9 mouse cellular contexts compared by ENCODE assay signal in genomic region chr12:79839096-79839941, GRCm38 (mm10).
DNase-seq lines count a peak whose midpoint lies in the region; ATAC-seq and TF ChIP-seq lines count a peak whose summit lies in the region.
"Had no signal": no experiment of that assay in that cellular context is flagged by ENCODE, and none has a peak within 500 bp of the region (broad histone marks: within the 10 kb centered on the region; RNA-seq: fewer than 3 reads in every experiment).

No protein-coding gene starts in this region.

- intact Hi-C loops in heart, adult 2 months (cut with DNase I): loop anchor here (2.0 to 5.0 kb wide), 6 partner anchors 48 to 273 kb away; partner anchors contain the start of gene Zfp36l1

- peaks cover 37% of the 10 kb centered on the region for H3K4me1 ChIP-seq in heart, adult 2 months (ENCODE audit: control insufficient read depth, insufficient read depth, low read length)
- H3K4me1 ChIP-seq in neural tube, embryonic 11.5 days (ENCODE audit: control insufficient read depth, insufficient read depth, low read length): peaks cover 42% of the 10 kb centered on the region
- peaks cover 65% of the 10 kb centered on the region for H3K4me1 ChIP-seq in limb, embryonic 13.5 days
- peaks cover 55% of the 10 kb centered on the region for H3K4me1 ChIP-seq in stomach, embryonic 14.5 days (ENCODE audit: control insufficient read depth, insufficient read depth, low read length)

- no peak overlapping the region for H3K9ac ChIP-seq in heart, adult 2 months (ENCODE audit: low read depth, low read length)
- no peak overlapping the region for H3K9ac ChIP-seq in neural tube, embryonic 11.5 days (ENCODE audit: low read length)
- H3K9ac ChIP-seq in limb, embryonic 13.5 days: no peak overlapping the region
- no peak overlapping the region for H3K9ac ChIP-seq in stomach, embryonic 14.5 days (replicated peaks; ENCODE audit: low read depth, low read length)

- no peaks in the 10 kb centered on the region for H3K9me3 ChIP-seq in neural tube, embryonic 11.5 days (ENCODE audit: control insufficient read depth, low read length)
- no peaks in the 10 kb centered on the region for H3K9me3 ChIP-seq in limb, embryonic 13.5 days
- H3K9me3 ChIP-seq in stomach, embryonic 14.5 days (ENCODE audit: control insufficient read depth, low read depth, low read length): no peaks in the 10 kb centered on the region

- 86% methylated on average over 12 of the region's 12 CpGs for WGBS in heart, adult 2 months
- WGBS in neural tube, embryonic 11.5 days: 41% methylated on average over 12 of the region's 12 CpGs
- 51% methylated on average over 12 of the region's 12 CpGs for WGBS in limb, embryonic 13.5 days
- 59% methylated on average over 12 of the region's 12 CpGs for WGBS in stomach, embryonic 14.5 days

- H3K27me3 ChIP-seq in heart, adult 2 months (ENCODE audit: control insufficient read depth, insufficient read depth, low read length): no peaks in the 10 kb centered on the region
- no peaks in the 10 kb centered on the region for H3K27me3 ChIP-seq in neural tube, embryonic 11.5 days (ENCODE audit: control insufficient read depth, insufficient read depth, low read length)
- no peaks in the 10 kb centered on the region for H3K27me3 ChIP-seq in limb, embryonic 13.5 days
- no peaks in the 10 kb centered on the region for H3K27me3 ChIP-seq in stomach, embryonic 14.5 days (ENCODE audit: control insufficient read depth, insufficient read depth, low read length)

- H3K36me3 ChIP-seq in heart, adult 2 months (ENCODE audit: control insufficient read depth, insufficient read depth, low read length): peaks cover 5% of the 10 kb centered on the region; the same call in 1 of the 2 replicates
- H3K36me3 ChIP-seq in neural tube, embryonic 11.5 days (ENCODE audit: control insufficient read depth, insufficient read depth, low read length): no peaks in the 10 kb centered on the region
- H3K36me3 ChIP-seq in limb, embryonic 13.5 days: no peaks in the 10 kb centered on the region
- no peaks in the 10 kb centered on the region for H3K36me3 ChIP-seq in stomach, embryonic 14.5 days (ENCODE audit: control insufficient read depth, insufficient read depth, low read length)

- H3K79me2 ChIP-seq in heart, adult 2 months (replicated peaks; ENCODE audit: control insufficient read depth, insufficient read depth, low read length): no peaks in the 10 kb centered on the region

- no peak for DNase-seq in heart, adult 2 months
- DNase-seq in heart, adult 8-10 months (ENCODE audit: low spot score): no peak
- DNase-seq in neural tube, embryonic 11.5 days (ENCODE audit: low spot score): peak; percentile 30
- DNase-seq in neural tube, embryonic 10.5 days (ENCODE audit: extremely low spot score, low spot score): no peak
- DNase-seq in right cerebral cortex, postnatal 36 days (ENCODE audit: low spot score in 2 of 2): no peak
- no peak for DNase-seq in left cerebral cortex, adult 9 months (ENCODE audit: low spot score in 2 of 2)
- DNase-seq: right cerebral cortex, postnatal 25 days had no signal

- no peak for ATAC-seq in neural tube, embryonic 11.5 days (ENCODE audit: insufficient read depth, low FRiP score, low TSS enrichment)
- no peak for ATAC-seq in limb, embryonic 13.5 days (ENCODE audit: low FRiP score, low read depth)
- ATAC-seq in stomach, embryonic 14.5 days (ENCODE audit: insufficient number of reproducible peaks, insufficient read depth, low FRiP score, low read depth): no peak

- TF ChIP-seq EP300 in heart, adult 2 months (IDR thresholded peaks at IDR 0.05; ENCODE audit: insufficient read depth, low read depth, low read length): no peak

- no peak for TF ChIP-seq POLR2A in heart, adult 2 months (IDR thresholded peaks at IDR 0.05; ENCODE audit: insufficient read depth, low read depth, low read length)

- no peak overlapping the region for H3K4me2 ChIP-seq in neural tube, embryonic 11.5 days (ENCODE audit: low read depth)
- H3K4me2 ChIP-seq in limb, embryonic 13.5 days (replicated peaks): no peak overlapping the region
- H3K4me2 ChIP-seq in stomach, embryonic 14.5 days (replicated peaks; ENCODE audit: low read depth, low read length): no peak overlapping the region

- H3K27ac ChIP-seq in heart, adult 2 months: peak overlapping the region; percentile 89
- peak overlapping the region; percentile 53; the same call in 1 of the 2 replicates for H3K27ac ChIP-seq in neural tube, embryonic 11.5 days (ENCODE audit: low read depth, low read length)
- H3K27ac ChIP-seq in limb, embryonic 13.5 days: peak overlapping the region; percentile 67
- peak overlapping the region; percentile 16; the same call in 1 of the 2 replicates for H3K27ac ChIP-seq in stomach, embryonic 14.5 days (ENCODE audit: low read length)

- no peak overlapping the region for H3K4me3 ChIP-seq in heart, adult 2 months
- no peak overlapping the region for H3K4me3 ChIP-seq in neural tube, embryonic 11.5 days (ENCODE audit: low read depth, low read length)
- no peak overlapping the region for H3K4me3 ChIP-seq in limb, embryonic 13.5 days
- no peak overlapping the region for H3K4me3 ChIP-seq in stomach, embryonic 14.5 days (ENCODE audit: low read depth, low read length)

- no peak for TF ChIP-seq CTCF in heart, adult 2 months (IDR thresholded peaks at IDR 0.05)

Comparison
In these comparisons a context has a peak if more than half of its experiments do, and no peak if none do; other contexts are left out.
1. H3K27ac ChIP-seq: peak in every context shown above with its lines; median percentile 89 in heart, adult 2 months; 67 in limb, embryonic 13.5 days; 53 in neural tube, embryonic 11.5 days; 16 in stomach, embryonic 14.5 days.